Mouse (Mus musculus) megakaryocyte, embryonic 14.5 days (primary cell): ENCODE results near the gene Ahnak2. TPM values are rescaled to one million over a fixed set of nuclear protein-coding genes. Genes with fewer than 3 reads are reported as not detected.
"Not testable (repeated sequence)": the region's sequence is repeated elsewhere in the genome, so short reads cannot be mapped to it uniquely, and the experiment has no call there.

Experiments used
- H3K27me3 ChIP-seq: replicated peaks from 2 replicates; pipeline ENCODE3; 2012; ENCODE audit warnings: inconsistent platforms
- H3K36me3 ChIP-seq: replicated peaks from 2 replicates; pipeline ENCODE3; 2012; ENCODE audit warnings: low read length, inconsistent platforms, mixed read lengths
- H3K4me1 ChIP-seq: 2 replicates; pipeline ENCODE4 v1.6.1; 2012; ENCODE audit warnings: inconsistent platforms
- H3K4me3 ChIP-seq: replicated peaks from 2 replicates; pipeline ENCODE3; 2012; ENCODE audit warnings: moderate library complexity, mild to moderate bottlenecking, inconsistent platforms
- H3K9me3 ChIP-seq: 2 replicates; pipeline ENCODE4 v1.6.1; 2012; ENCODE audit warnings: inconsistent platforms
- FLI1 ChIP-seq: IDR thresholded peaks from 2 replicates; pipeline ENCODE4 v1.6.1; 2012; ENCODE audit warnings: low read length, inconsistent platforms, mixed read lengths
- GATA1 ChIP-seq: IDR thresholded peaks from 3 replicates; pipeline ENCODE4 v1.6.1; 2012; ENCODE audit warnings: mixed read lengths, low read length, inconsistent platforms, borderline replicate concordance
- polyA plus RNA-seq: library from polyadenylated mRNA; stranded (reverse); fragments of >175 nt; gene quantifications from 2 replicates; pipeline ENCODE4 v1.2.3, GENCODE M21; 2012; ENCODE audit warnings: low replicate concordance; ENCODE audit not compliant: insufficient read depth

The Ahnak2 gene
- polyA plus RNA-seq, 1 experiment = 3.3 TPM

DNA sequence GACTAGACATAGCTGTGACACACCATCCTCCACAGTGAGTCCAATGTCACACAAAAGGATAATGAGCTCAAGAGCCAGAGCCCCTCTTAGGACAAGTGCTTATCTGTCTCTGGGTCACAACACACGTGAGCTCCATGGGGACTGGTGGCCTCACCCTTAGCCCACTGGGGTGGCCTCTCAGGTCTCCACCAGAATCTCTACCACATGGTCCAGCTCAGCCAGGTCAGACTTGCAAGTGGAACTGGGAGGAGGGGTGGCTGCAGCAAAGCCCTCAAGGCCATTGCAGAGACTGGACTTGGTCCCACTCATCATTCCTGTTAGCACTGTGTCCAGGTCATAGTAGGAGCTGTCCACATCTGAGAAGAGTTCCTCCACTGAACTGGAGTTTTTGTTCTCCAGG, 18.8 kb upstream of the Ahnak2 start:
- H3K36me3 ChIP-seq = peaks cover 91% of the 10 kb centered on the region
- TF ChIP-seq FLI1 (no peak), GATA1 (no peak)
- H3K4me1 ChIP-seq = peaks cover 62% of the 10 kb centered on the region

DNA sequence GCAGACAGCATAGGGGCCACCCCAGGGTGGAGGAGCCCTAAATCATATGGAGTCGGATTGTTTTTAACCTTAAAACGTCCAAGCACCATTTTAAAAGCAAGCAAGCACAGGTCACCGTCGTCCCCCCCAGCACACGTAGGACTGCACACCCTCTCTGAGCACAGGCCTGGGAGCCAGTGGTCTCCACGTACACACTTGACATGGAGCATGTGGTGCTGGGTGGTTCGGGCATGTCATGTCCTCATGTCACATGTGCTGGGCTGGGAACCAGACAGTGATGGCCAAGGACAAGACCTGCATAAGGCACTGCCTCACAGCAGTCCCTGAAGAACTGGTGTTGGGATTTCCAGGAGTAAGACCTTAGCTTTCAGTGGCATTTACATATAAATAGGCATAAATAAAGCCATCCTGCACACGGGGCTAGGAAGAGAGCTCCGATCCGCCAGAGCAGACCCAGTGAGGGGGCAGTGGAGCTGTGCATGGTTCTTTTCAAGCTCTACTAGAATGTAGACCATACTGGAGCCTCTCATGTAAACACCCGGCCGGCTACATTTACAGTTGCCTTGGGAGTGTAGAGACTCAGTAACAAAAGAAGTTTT, 18.0 kb upstream of the Ahnak2 start:
- Histone ChIP-seq H3K4me1 (peaks cover 61% of the 10 kb centered on the region), H3K4me3 (no peak overlapping the region), H3K36me3 (peaks cover 92% of the 10 kb centered on the region), H3K27me3 (no peaks in the 10 kb centered on the region), H3K9me3 (no peaks in the 10 kb centered on the region)
- TF ChIP-seq FLI1 (no peak), GATA1 (no peak)

More for the DNA sequence above, 18.8 kb upstream of the Ahnak2 start:
- Histone ChIP-seq H3K27me3 (no peaks in the 10 kb centered on the region), H3K4me3 (no peak overlapping the region), H3K9me3 (no peaks in the 10 kb centered on the region)

DNA sequence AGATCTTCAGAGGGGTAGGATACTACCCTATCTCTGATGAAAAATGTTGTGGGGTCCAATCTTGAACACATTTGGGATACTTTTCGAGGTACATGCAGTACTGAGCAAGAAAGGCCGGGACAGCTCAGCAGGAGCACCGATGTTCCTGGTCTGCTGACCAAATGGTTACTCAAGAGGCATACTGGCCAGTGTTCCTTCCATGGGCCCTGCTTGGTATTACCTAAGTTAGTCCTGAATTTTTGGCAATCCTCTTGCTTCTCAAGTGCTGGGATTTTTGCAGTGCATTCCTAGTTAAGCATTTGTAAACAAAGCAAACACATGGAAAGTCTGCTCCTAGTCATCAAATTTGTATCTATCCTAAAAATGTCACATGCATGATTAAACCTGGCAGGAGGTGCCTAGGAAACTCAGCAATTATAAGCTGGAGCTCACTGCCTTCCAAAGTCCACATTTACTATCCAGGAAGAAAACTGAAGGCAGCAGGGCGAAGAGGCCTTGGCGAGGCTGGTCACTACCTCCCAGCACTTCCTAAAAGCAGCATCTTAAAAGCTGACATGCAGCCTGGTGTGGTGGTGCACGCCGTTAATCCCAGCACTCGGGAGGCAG, 16.7 kb upstream of the Ahnak2 start:
- peaks cover 95% of the 10 kb centered on the region for H3K36me3 ChIP-seq
- no peaks in the 10 kb centered on the region for H3K27me3 ChIP-seq
- no peak overlapping the region for H3K4me3 ChIP-seq
- H3K9me3 ChIP-seq = no peaks in the 10 kb centered on the region
- peaks cover 47% of the 10 kb centered on the region for H3K4me1 ChIP-seq
- TF ChIP-seq GATA1 = no peak
- no peak for TF ChIP-seq FLI1

DNA sequence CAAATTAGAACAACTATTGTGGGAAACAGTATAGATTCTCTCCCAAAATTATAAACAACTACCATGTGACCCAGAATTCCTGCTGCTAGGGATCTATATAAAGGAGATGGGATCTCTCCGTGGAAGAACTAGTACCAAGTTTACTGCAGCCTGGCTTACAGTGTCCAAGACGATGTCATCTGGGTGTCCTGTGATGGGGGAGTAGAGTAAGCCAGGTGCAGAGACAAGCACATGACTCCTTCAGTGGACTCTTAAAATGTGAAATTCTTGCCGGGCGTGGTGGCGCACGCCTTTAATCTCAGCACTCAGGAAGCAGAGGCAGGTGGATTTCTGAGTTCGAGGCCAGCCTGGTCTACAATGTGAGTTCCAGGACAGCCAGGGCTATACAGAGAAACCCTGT, 14.4 kb upstream of the Ahnak2 start:
- not testable (repeated sequence) for H3K4me3 ChIP-seq, H3K9me3 ChIP-seq, H3K27me3 ChIP-seq
- H3K36me3 ChIP-seq = peaks cover 100% of the 10 kb centered on the region
- H3K4me1 ChIP-seq = peaks cover 28% of the 10 kb centered on the region

DNA sequence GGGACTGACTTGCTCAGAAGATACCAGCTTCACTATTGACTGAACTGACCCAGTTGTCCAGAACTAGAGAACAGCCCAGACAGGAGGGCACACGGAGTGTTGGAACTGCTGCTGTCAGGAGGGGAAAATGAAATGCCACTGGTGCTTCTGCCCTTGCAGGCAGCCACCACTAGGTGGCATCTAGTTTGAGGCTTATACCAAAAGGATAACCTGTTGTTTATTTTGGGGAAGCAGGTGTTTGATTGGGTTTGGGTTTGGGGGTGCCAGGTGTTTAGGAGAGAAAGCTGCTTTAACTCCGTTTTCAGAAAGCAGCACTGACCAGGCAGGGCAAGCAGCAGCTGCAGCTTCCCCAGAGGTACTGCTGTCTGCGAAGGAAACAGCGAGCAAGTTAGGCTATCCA, 13.8 kb upstream of the Ahnak2 start:
- no peaks in the 10 kb centered on the region for H3K9me3 ChIP-seq
- peaks cover 100% of the 10 kb centered on the region for H3K36me3 ChIP-seq
- H3K4me1 ChIP-seq = peaks cover 23% of the 10 kb centered on the region
- TF ChIP-seq FLI1 = no peak
- TF ChIP-seq GATA1 = no peak
- H3K27me3 ChIP-seq = no peaks in the 10 kb centered on the region
- H3K4me3 ChIP-seq = no peak overlapping the region

DNA sequence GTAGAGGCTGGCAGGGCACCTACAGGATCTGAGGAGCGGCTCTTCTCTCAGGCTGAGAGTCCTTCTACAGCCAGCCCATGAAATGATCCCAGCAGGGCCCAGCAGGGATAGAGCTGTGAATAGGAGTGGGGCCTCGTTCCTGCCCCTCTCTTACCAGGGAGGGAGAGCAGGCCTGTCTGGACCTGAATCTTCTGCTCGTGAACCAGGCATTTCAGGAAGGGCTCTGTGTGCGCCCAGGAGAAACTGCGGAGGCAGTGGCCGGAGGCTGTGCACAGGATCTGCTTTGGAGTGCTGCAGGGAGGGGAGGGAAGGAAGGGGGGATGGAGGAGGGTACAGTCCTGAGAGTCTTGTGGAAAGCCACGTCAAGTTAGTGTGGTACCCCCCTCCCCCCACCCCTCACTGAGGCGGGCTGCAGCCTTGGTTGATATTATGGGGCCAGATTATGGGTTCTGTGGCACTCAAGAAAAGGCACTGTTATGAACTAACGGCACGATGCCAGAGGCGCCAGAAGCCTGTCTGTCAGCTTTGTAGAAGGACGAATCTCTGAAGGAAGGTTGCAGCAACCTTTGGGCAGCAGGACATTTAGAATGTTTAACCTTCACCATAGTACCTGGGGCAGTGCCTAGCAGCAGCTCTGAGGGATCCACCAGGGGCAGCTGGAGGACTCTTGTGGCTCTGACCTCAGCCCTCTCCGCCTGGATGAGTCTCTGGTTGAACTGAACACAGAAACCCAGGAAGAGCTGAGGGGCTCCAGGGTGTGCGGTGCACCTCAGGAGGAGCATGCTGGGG, 12.4 kb upstream of the Ahnak2 start:
- no peaks in the 10 kb centered on the region for H3K27me3 ChIP-seq
- no peak overlapping the region for H3K4me3 ChIP-seq
- TF ChIP-seq FLI1 = no peak
- no peak for TF ChIP-seq GATA1
- H3K36me3 ChIP-seq = peaks cover 95% of the 10 kb centered on the region
- H3K9me3 ChIP-seq = no peaks in the 10 kb centered on the region
- peaks cover 27% of the 10 kb centered on the region for H3K4me1 ChIP-seq

DNA sequence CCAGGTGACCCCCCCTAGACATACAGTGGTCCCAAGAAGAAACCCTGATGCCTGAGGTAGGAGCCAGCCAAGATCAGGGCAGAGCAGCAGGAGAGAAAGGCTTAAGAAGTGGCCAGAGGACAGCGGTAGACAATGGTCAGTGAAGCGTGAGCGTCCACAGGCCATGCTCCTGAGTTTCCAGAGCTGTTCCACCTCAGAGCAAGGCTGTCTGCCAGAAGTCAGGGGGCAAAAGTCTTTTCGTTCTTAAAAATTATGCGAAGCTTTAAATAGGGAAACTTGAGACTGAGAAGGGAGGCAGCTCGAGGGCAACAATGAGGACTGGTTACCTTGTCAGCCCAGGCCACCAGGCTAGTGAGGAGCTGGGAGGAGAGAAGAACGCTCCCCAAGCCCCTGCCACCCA, 10.9 kb upstream of the Ahnak2 start:
- no peak for TF ChIP-seq GATA1
- H3K9me3 ChIP-seq = no peaks in the 10 kb centered on the region
- H3K4me3 ChIP-seq = no peak overlapping the region
- peaks cover 40% of the 10 kb centered on the region for H3K4me1 ChIP-seq
- peaks cover 79% of the 10 kb centered on the region for H3K36me3 ChIP-seq
- no peaks in the 10 kb centered on the region for H3K27me3 ChIP-seq

DNA sequence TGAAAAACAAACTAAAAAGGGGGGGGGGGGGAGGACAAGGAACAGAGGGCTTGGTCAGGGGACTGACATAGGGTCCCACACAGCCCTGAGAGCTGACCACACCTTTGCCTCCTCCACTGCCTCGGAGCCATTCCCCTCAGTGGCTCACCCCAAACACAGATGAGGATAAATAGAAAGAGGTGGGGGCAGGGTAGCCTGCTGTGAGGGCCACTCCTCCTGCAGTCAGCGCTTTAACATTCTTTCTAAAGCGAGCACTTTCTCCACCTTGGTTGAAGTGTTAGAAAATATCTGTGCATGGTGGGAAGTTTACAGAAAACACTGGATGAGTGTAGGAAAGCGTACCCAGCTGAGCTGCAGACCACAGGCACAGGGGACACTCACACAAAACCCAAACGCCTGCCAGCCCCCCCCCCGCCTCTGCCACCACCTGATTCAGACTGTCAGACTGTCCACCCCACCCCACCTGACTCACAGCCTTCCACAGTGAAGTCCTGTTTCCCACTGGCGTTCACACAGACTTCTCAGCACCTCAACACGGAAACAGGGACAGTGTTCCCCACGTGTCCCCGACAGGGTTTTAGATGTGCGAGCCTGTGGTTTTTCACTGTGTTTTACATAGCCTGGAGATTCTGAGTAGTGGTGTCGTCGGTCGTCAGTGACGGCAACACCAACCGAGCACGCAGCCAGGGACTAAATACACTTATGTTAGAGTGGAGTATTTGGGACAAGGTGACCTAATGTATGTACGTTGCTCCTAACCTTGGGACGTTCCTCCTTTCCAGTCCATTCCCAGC, 7.8 kb upstream of the Ahnak2 start:
- H3K27me3 ChIP-seq = peaks cover 7% of the 10 kb centered on the region
- peaks cover 61% of the 10 kb centered on the region for H3K4me1 ChIP-seq
- H3K4me3 ChIP-seq = peak overlapping the region; percentile 97
- peaks cover 49% of the 10 kb centered on the region for H3K36me3 ChIP-seq
- H3K9me3 ChIP-seq = no peaks in the 10 kb centered on the region
- TF ChIP-seq FLI1 (no peak), GATA1 (no peak)

DNA sequence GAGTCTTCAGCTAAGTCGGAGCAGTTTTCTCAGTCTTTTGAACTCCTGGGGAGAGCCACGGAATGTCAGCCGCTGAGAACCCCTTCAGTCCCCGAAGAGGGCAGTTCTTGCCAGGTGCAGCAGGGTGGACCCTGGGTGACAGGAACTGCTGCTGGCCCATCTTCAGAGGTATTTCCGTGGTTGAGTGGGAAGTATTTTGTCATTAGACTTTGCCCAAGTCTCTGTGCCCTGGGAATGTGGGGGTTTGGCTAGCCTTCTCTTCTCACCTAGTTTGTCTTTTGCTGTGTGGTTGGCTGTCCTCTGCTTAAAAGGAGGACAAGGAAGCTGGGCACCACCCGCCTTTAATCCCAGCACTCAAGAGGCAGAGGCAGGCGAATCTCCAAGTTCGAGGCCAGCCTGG, 7.2 kb upstream of the Ahnak2 start:
- peaks cover 67% of the 10 kb centered on the region for H3K4me1 ChIP-seq
- H3K36me3 ChIP-seq = peaks cover 42% of the 10 kb centered on the region
- no peak for TF ChIP-seq FLI1
- TF ChIP-seq GATA1 = no peak
- H3K27me3 ChIP-seq = peaks cover 14% of the 10 kb centered on the region
- no peaks in the 10 kb centered on the region for H3K9me3 ChIP-seq
- H3K4me3 ChIP-seq = peak overlapping the region; percentile 97
